Mouse (Mus musculus): ENCODE results near the gene Atg4d.
"Not testable (repeated sequence)": the region's sequence is repeated elsewhere in the genome, so short reads cannot be mapped to it uniquely, and the experiment has no call there.

Gene Atg4d

GRCm38 (mm10) chr9:21241343-21241742 lies 23.8 kb upstream of the Atg4d start:
- DNase-seq (ENCODE audit: low read depth, low spot score) = no peak

GRCm38 (mm10) chr9:21243826-21244427 lies 21.2 kb upstream of the Atg4d start:
- no peak for DNase-seq (ENCODE audit: low read depth, low spot score)

GRCm38 (mm10) chr9:21244428-21245112 lies 20.5 kb upstream of the Atg4d start:
- no peak for DNase-seq (ENCODE audit: low read depth, low spot score)

- no peak for DNase-seq (ENCODE audit: low read depth, low spot score)
Measured at GRCm38 (mm10) chr9:21245113-21245487, 20.0 kb upstream of the Atg4d start.

- DNase-seq (ENCODE audit: low read depth, low spot score) = no peak
Measured at GRCm38 (mm10) chr9:21246342-21246741, 18.8 kb upstream of the Atg4d start.

- DNase-seq (ENCODE audit: low read depth, low spot score) = no peak
Measured at GRCm38 (mm10) chr9:21248326-21248725, 16.8 kb upstream of the Atg4d start, which contains the start of gene S1pr5. S1pr5 (minus strand) TSS chr9:21248443.

GRCm38 (mm10) chr9:21249629-21250508 lies 15.2 kb upstream of the Atg4d start:
- no peak for DNase-seq (ENCODE audit: low read depth, low spot score)

- DNase-seq (ENCODE audit: low read depth, low spot score) = no peak
Measured at GRCm38 (mm10) chr9:21250509-21250908, 14.6 kb upstream of the Atg4d start.

- DNase-seq (ENCODE audit: low read depth, low spot score) = no peak
Measured at GRCm38 (mm10) chr9:21251116-21251735, 13.9 kb upstream of the Atg4d start.

- no peak for DNase-seq (ENCODE audit: low read depth, low spot score)
Measured at GRCm38 (mm10) chr9:21254690-21255089, 10.4 kb upstream of the Atg4d start.

- not testable (repeated sequence) for DNase-seq (ENCODE audit: low read depth, low spot score)
Measured at GRCm38 (mm10) chr9:21256349-21256748, 8.7 kb upstream of the Atg4d start.

- no peak for DNase-seq (ENCODE audit: low read depth, low spot score)
Measured at GRCm38 (mm10) chr9:21260491-21261040, 4.5 kb upstream of the Atg4d start.

GRCm38 (mm10) chr9:21261831-21262230 lies 3.3 kb upstream of the Atg4d start:
- no peak for DNase-seq (ENCODE audit: low read depth, low spot score)

- DNase-seq (ENCODE audit: low read depth, low spot score) = no peak
Measured at GRCm38 (mm10) chr9:21264272-21264999, 657 bp upstream of the Atg4d start.

- DNase-seq (ENCODE audit: low read depth, low spot score) = no peak
Measured at GRCm38 (mm10) chr9:21265611-21266010, 518 bp downstream of the Atg4d start.

- no peak for DNase-seq (ENCODE audit: low read depth, low spot score)
Measured at GRCm38 (mm10) chr9:21266889-21267288, 1.8 kb downstream of the Atg4d start.

GRCm38 (mm10) chr9:21268305-21268704 lies 3.2 kb downstream of the Atg4d start:
- no peak for DNase-seq (ENCODE audit: low read depth, low spot score)

GRCm38 (mm10) chr9:21269590-21269989 lies 4.5 kb downstream of the Atg4d start:
- not testable (repeated sequence) for DNase-seq (ENCODE audit: low read depth, low spot score)

GRCm38 (mm10) chr9:21272391-21272790 lies 7.3 kb downstream of the Atg4d start:
- DNase-seq (ENCODE audit: low read depth, low spot score) = no peak

GRCm38 (mm10) chr9:21273094-21273493 lies 8.0 kb downstream of the Atg4d start:
- no peak for DNase-seq (ENCODE audit: low read depth, low spot score)

Measured in embryo, embryonic 11.5 days (tissue).